In genomic region chr2:131220030-131220429, GRCm38 (mm10) we compare ENCODE assay signal across 24 mouse cellular contexts.
"Had no signal": no experiment of that assay in that cellular context is flagged by ENCODE, and none has a peak within 500 bp of the region (broad histone marks: within the 10 kb centered on the region; RNA-seq: fewer than 3 reads in every experiment).

No protein-coding gene starts in this region.

- H3K27ac ChIP-seq: heart, embryonic 10.5 days; hindbrain, embryonic 10.5 days; hindbrain, embryonic 12.5 days; hindbrain, embryonic 14.5 days; intestine, embryonic 15.5 days; layer of hippocampus, adult 2 months; left cerebral cortex, adult 2 months; limb, embryonic 10.5 days; limb, embryonic 12.5 days had no signal

- ATAC-seq: forebrain, postnatal 0 days; hindbrain, embryonic 16.5 days; inflammation-experienced regulatory T-cells, adult 6 months; intestine, embryonic 15.5 days; intestine, postnatal 0 days had no signal

- H3K27me3 ChIP-seq: heart, embryonic 12.5 days; hindbrain, embryonic 12.5 days; intestine, embryonic 15.5 days; limb, embryonic 12.5 days had no signal

- H3K36me3 ChIP-seq: heart, embryonic 10.5 days; heart, embryonic 12.5 days; hindbrain, embryonic 10.5 days; hindbrain, embryonic 12.5 days; intestine, embryonic 15.5 days; limb, embryonic 10.5 days; limb, embryonic 12.5 days had no signal

- H3K9me3 ChIP-seq: heart, embryonic 10.5 days; heart, embryonic 12.5 days; hindbrain, embryonic 10.5 days; hindbrain, embryonic 12.5 days; intestine, embryonic 15.5 days; limb, embryonic 10.5 days; limb, embryonic 12.5 days had no signal

- H3K9ac ChIP-seq: forebrain, postnatal 0 days; heart, embryonic 12.5 days; hindbrain, embryonic 12.5 days; hindbrain, embryonic 14.5 days; intestine, embryonic 15.5 days; limb, embryonic 12.5 days had no signal

- H3K4me1 ChIP-seq: hindbrain, embryonic 12.5 days; limb, embryonic 10.5 days; limb, embryonic 12.5 days had no signal

- H3K4me3 ChIP-seq: heart, embryonic 10.5 days; heart, embryonic 12.5 days; hindbrain, embryonic 10.5 days; hindbrain, embryonic 12.5 days; intestine, embryonic 15.5 days; layer of hippocampus, adult 2 months; left cerebral cortex, adult 2 months; limb, embryonic 10.5 days; limb, embryonic 12.5 days had no signal

- DNase-seq: forebrain, postnatal 0 days; gastrocnemius, postnatal 14 days; gastrocnemius, postnatal 36 days; heart, adult 18-20 months; heart, postnatal 10 days; heart, postnatal 4 days; kidney, adult 18-20 months; kidney, adult 8-10 months; kidney, postnatal 10 days; kidney, postnatal 25 days; kidney, postnatal 4 days had no signal

- H3K4me2 ChIP-seq: heart, embryonic 12.5 days; hindbrain, embryonic 12.5 days; hindbrain, embryonic 14.5 days; intestine, embryonic 15.5 days; limb, embryonic 12.5 days had no signal
